Mouse (Mus musculus) heart, adult 2 months (tissue): ENCODE results near the gene Idnk. TPM values are rescaled to one million over a fixed set of nuclear protein-coding genes. Genes with fewer than 3 reads are reported as not detected.

Experiments
- DNase-seq, 2 experiments: peaks; one replicate each; pipeline ENCODE4 v3.0.0; 2021
- H3K27ac ChIP-seq: fragments of 200-600 bp; 2 replicates; pipeline ENCODE4 v1.8.1; 2022
- H3K27me3 ChIP-seq: fragments of 200-500 bp; 2 replicates; pipeline ENCODE4 v1.6.1; 2012; ENCODE audit warnings: mild to moderate bottlenecking, low read length, inconsistent platforms, mixed read lengths; ENCODE audit not compliant: control insufficient read depth, insufficient read depth
- H3K36me3 ChIP-seq: fragments of 200-500 bp; 2 replicates; pipeline ENCODE4 v1.6.1; 2012; ENCODE audit warnings: low read length, inconsistent platforms; ENCODE audit not compliant: control insufficient read depth, insufficient read depth
- H3K4me1 ChIP-seq: fragments of 200-500 bp; 2 replicates; pipeline ENCODE4 v1.6.1; 2011; ENCODE audit warnings: low read length; ENCODE audit not compliant: control insufficient read depth, insufficient read depth
- H3K4me3 ChIP-seq: fragments of 200-600 bp; 2 replicates; pipeline ENCODE4 v1.8.1; 2022
- H3K79me2 ChIP-seq: fragments of 200-500 bp; replicated peaks from 2 replicates; pipeline ENCODE4 v1.6.1; 2012; ENCODE audit warnings: mild to moderate bottlenecking, inconsistent platforms, low read length, moderate library complexity, mixed read lengths; ENCODE audit not compliant: control insufficient read depth, insufficient read depth
- H3K9ac ChIP-seq: fragments of 200-500 bp; 2 replicates; pipeline ENCODE4 v1.6.1; 2012; ENCODE audit warnings: low read depth, mild to moderate bottlenecking, control low read depth, inconsistent platforms, low read length, mixed read lengths
- CTCF ChIP-seq: fragments of 200-600 bp; IDR thresholded peaks from 2 replicates; pipeline ENCODE4 v1.8.1; 2022; ENCODE audit warnings: antibody characterized with exemption, mild to moderate bottlenecking, moderate library complexity
- EP300 ChIP-seq: fragments of 200-500 bp; IDR thresholded peaks from 2 replicates; pipeline ENCODE4 v1.6.1; 2011; ENCODE audit warnings: low read depth, low read length, control low read depth; ENCODE audit not compliant: insufficient read depth
- POLR2A ChIP-seq: fragments of 200-500 bp; IDR thresholded peaks from 2 replicates; pipeline ENCODE4 v1.6.1; 2011; ENCODE audit warnings: mild to moderate bottlenecking, low read depth, low read length, control low read depth; ENCODE audit not compliant: insufficient read depth
- WGBS: fragments of 180-500 bp; shearing (Covaris S2); methylation state at CpG from one replicate; pipeline ENCODE4 v1.1.7; 2018; 5-methylcytosine and 5-hydroxymethylcytosine counted together
- intact Hi-C: fragments of 180-260 bp; cut with DNase I; formaldehyde crosslinking; loops from one replicate; pipeline ENCODE4 v1.15.1; 2025
- polyA plus RNA-seq: library from polyadenylated mRNA; depleted of rRNA; stranded (reverse); fragments of >200 nt; gene quantifications from 2 replicates; pipeline ENCODE4 v1.2.3, GENCODE M21; 2012
- total RNA-seq, 2 experiments: library from RNA; stranded (reverse); gene quantifications; 2 replicates each; pipeline ENCODE4 v1.2.3; 2021

The Idnk gene
- total and polyA plus RNA-seq, 3 experiments = 14.8 to 24.0 (median 22.3) TPM

DNA sequence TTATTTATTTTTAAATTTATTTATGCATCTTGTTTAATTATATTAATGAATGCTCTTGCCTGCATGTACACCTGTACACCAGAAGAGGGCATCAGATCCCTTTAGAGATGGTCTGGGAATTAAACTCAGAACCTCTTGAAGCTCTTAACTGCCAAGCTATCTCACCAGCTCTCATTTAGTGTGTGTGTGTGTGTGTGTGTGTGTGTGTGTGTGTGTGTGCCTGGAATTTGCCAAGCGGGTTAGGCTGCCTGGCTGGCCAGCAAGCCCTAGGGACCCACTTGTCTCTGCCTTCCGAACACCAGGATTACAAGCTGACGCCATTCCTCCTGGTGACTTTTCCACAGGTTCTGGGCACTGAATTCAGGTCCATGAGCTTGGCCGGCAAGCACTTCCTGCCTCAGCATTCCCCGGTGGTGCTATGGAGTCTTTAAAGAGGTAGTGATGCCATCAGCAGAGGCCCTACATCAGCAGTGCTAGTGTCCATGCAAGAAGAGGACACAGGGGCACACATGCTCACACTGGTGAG lies 8.4 kb upstream of the Idnk start:
- H3K27ac ChIP-seq = no peak overlapping the region
- no peak for TF ChIP-seq POLR2A
- peak; percentile 77 for TF ChIP-seq CTCF
- intact Hi-C loops = loop anchor here (2.0 kb wide), 1 partner anchor 136 kb away; no protein-coding TSS in a partner anchor
- WGBS = 31% methylated on average over 5 of the region's 5 CpGs
- H3K4me1 ChIP-seq = peaks cover 3% of the 10 kb centered on the region
- no peaks in the 10 kb centered on the region for H3K36me3 ChIP-seq
- no peaks in the 10 kb centered on the region for H3K79me2 ChIP-seq
- no peak overlapping the region for H3K9ac ChIP-seq
- no peaks in the 10 kb centered on the region for H3K27me3 ChIP-seq
- peak in 1 of 2 experiments; percentile 18 for DNase-seq
- H3K4me3 ChIP-seq = peak overlapping the region; percentile 41

DNA sequence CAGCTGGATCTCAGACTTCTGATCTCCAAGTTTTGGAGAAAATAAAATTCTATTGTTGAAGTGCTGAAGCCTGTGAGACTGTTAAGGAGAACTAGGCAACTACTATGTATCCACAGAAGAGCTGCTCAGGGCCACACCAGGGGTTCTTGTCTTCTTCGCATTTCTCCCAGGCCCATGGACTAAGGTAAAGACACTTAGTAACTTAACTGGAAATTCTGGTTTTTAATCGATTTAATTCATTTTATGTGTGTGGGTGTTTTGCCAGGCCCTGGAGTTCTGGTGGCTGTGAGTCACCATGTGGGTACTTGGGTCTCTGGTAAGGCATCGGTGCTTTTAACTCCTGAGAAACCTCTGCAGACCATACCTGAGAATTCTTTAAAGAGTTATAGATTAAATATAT lies 7.8 kb upstream of the Idnk start:
- TF ChIP-seq EP300 (no peak), POLR2A (no peak), CTCF (no peak)
- no peak for DNase-seq
- no peak overlapping the region for H3K27ac ChIP-seq
- H3K27me3 ChIP-seq = no peaks in the 10 kb centered on the region
- 88% methylated on average over 3 of the region's 3 CpGs for WGBS
- H3K4me1 ChIP-seq = peaks cover 3% of the 10 kb centered on the region
- no peaks in the 10 kb centered on the region for H3K36me3 ChIP-seq
- no peak overlapping the region for H3K9ac ChIP-seq
- no peaks in the 10 kb centered on the region for H3K79me2 ChIP-seq
- intact Hi-C loops = loop anchor here (2.0 to 10.0 kb wide), 2 partner anchors 137 to 235 kb away; partner anchors contain the start of gene 2210016F16Rik
- no peak overlapping the region for H3K4me3 ChIP-seq

GRCm38 (mm10) chr13:58150442-58150841 lies 7.0 kb upstream of the Idnk start:
- Histone ChIP-seq H3K4me1 (peaks cover 3% of the 10 kb centered on the region), H3K79me2 (no peaks in the 10 kb centered on the region), H3K4me3 (no peak overlapping the region), H3K9ac (no peak overlapping the region), H3K27me3 (no peaks in the 10 kb centered on the region), H3K27ac (no peak overlapping the region), H3K36me3 (no peaks in the 10 kb centered on the region)
- TF ChIP-seq CTCF (no peak), POLR2A (no peak), EP300 (no peak)
- intact Hi-C loops = loop anchor here (10.0 kb wide), 1 partner anchor 234 kb away; the partner anchor contains the start of gene 2210016F16Rik
- WGBS = 77% methylated on average over 11 of the region's 11 CpGs
- DNase-seq = no peak

DNA sequence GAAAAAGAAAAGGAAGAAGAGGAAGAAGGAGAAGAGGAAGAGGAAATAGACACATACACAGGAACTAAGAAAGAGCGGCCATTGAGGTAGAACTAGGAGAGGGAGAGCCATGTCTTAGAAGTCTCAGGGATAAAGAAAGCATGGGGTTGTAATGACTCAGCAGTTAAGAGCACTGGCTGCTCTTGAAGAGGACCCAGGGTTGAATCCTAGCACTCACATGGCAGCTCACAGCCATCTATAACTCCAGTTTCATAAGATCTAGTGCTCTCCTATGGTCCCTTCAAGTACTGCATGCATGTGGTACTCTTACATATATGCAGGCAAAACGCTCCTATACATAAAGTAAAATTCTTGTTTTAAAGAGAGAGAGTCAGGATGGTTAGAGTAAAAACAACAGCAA lies 1.4 kb upstream of the Idnk start:
- no peak overlapping the region for H3K4me3 ChIP-seq
- no peaks in the 10 kb centered on the region for H3K36me3 ChIP-seq
- no peaks in the 10 kb centered on the region for H3K27me3 ChIP-seq
- intact Hi-C loops = loop anchor here (2.0 to 10.0 kb wide), 4 partner anchors 61 to 431 kb away; partner anchors contain the start of gene 2210016F16Rik
- DNase-seq = no peak
- TF ChIP-seq CTCF = peak; percentile 33
- no peak for TF ChIP-seq POLR2A
- no peaks in the 10 kb centered on the region for H3K79me2 ChIP-seq
- 88% methylated on average over 2 of the region's 2 CpGs for WGBS
- H3K27ac ChIP-seq = no peak overlapping the region
- no peak overlapping the region for H3K9ac ChIP-seq
- no peaks in the 10 kb centered on the region for H3K4me1 ChIP-seq

DNA sequence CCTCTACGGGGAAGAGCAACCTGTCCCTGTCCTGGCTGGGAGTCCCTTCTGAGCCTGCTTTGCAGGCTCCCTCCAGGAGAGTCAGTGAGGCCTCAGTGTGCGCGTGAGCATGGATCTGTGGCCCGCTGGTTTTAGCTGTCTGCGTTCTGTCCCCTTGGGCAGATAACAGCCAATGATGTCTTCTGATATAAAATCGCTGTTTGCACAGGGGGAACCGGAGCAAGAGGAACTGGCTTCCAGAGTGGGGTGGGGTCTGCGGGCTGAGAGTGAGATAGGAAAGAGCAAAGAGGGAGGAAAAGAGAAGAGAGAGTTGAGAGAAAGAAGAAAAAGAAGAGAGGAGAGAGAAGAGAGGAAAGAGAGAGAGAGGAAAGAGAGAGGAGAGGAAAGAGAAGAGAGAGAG lies 413 bp upstream of the Idnk start:
- DNase-seq = no peak
- H3K27ac ChIP-seq = peak overlapping the region; percentile 86
- no peaks in the 10 kb centered on the region for H3K4me1 ChIP-seq
- TF ChIP-seq POLR2A = no peak
- peak overlapping the region; percentile 93 for H3K4me3 ChIP-seq
- intact Hi-C loops = loop anchor here (1.0 to 10.0 kb wide), 5 partner anchors 28 to 430 kb away; partner anchors contain the start of gene 2210016F16Rik
- H3K79me2 ChIP-seq = no peaks in the 10 kb centered on the region
- no peak overlapping the region; the same call in 1 of the 2 replicates for H3K9ac ChIP-seq
- WGBS = 21% methylated on average over 8 of the region's 8 CpGs
- H3K36me3 ChIP-seq = no peaks in the 10 kb centered on the region
- H3K27me3 ChIP-seq = no peaks in the 10 kb centered on the region

DNA sequence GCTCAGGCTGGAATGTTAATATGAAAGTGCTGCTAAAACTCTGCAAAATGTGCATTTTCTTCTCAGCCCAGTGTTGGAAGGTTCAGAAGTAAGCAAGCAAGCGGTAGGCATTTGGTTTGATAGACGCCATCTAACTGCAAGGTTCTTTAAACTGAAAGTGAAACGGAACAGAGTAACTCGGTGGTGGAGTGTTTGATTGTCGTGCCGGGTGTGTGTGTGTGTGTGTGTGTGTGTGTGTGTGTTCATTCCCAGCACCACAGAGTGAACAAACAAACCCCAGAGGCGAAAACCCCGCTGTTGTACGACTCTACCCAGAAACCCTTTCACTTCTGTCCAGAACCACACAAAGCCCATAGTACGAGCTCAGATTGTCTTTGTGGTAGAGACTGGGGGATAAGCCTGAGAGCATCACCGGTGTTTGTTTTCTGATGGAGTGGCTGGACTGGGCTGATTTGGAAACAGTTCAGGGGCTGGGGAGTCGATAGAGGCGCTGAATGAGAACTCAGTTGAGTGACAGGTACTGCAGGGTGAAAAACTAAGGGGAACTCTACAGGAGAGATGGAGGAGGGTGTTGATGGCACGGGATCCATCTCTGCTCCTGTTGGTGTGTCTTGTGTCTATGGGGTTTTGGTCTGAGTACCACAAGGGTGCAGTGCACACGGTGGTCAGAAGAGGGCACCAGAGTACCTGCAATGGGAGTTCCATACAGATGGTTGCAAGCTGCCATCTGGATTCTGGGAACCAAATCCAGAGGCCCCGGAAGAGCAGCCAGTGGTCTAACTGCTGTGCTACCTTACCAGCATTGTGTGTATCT lies 857 bp downstream of the Idnk start:
- Histone ChIP-seq H3K27ac (peak overlapping the region; percentile 86), H3K4me1 (no peaks in the 10 kb centered on the region), H3K4me3 (peak overlapping the region; percentile 93), H3K79me2 (no peaks in the 10 kb centered on the region), H3K27me3 (no peaks in the 10 kb centered on the region), H3K9ac (peak overlapping the region; percentile 69), H3K36me3 (no peaks in the 10 kb centered on the region)
- WGBS = 2% methylated on average over 16 of the region's 16 CpGs
- intact Hi-C loops = loop anchor here (2.0 to 10.0 kb wide), 5 partner anchors 30 to 429 kb away; partner anchors contain the start of gene 2210016F16Rik
- peak; percentile 84 to 87 for DNase-seq
- TF ChIP-seq POLR2A = no peak
- peak; percentile 83 for TF ChIP-seq EP300
- TF ChIP-seq CTCF = peak; percentile 99
